ENCODE assay signal across 8 mouse cellular contexts in the genomic region with DNA sequence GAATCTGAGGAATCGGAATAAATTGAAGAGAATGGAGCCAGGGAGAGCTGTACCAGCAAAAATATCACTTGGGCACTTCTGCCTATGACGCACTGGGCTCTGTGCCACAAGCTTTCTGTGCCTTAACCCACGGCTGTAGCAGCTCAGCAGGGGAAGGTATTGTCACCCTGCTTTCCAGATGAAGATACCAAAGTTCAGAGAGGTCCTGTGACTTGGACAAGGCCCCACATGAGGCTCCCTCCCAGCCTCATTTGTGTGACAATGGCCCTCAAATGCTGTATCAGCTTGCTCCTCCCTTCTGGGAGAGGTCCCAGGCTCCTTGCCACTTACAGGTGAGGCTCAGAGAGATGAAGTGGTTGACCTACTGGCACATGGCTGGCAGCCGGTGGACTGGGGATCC. TPM values are rescaled to one million over a fixed set of nuclear protein-coding genes. Genes with fewer than 3 reads are reported as not detected.
A peak's percentile ranks its signal among the peaks of the same experiment; 100 is the strongest.
DNase-seq lines count a peak whose midpoint lies in the region; ATAC-seq and TF ChIP-seq lines count a peak whose summit lies in the region.

No protein-coding gene starts in this region.

- H3K27me3 ChIP-seq in erythroblast, embryonic 14.5 days (ENCODE audit: control insufficient read depth) = peaks cover 18% of the 10 kb centered on the region
- no peaks in the 10 kb centered on the region for H3K27me3 ChIP-seq in MEL (ENCODE audit: control insufficient read depth in 1 of 2, insufficient read depth in 2 of 2, low read length in 2 of 2)
- H3K27me3 ChIP-seq in heart, embryonic 14.5 days (ENCODE audit: control insufficient read depth, insufficient read depth, low read length) = no peaks in the 10 kb centered on the region
- H3K27me3 ChIP-seq in limb, embryonic 12.5 days = peaks cover 5% of the 10 kb centered on the region; the same call in 1 of the 2 replicates
- H3K27me3 ChIP-seq in neural tube, embryonic 15.5 days (replicated peaks) = peaks cover 6% of the 10 kb centered on the region; the same call in 1 of the 2 replicates

- peak overlapping the region; percentile 85 for H3K4me3 ChIP-seq in erythroblast, embryonic 14.5 days (replicated peaks)
- H3K4me3 ChIP-seq in MEL (ENCODE audit: control insufficient read depth in 1 of 2, insufficient read depth in 1 of 2, low read depth in 2 of 2, low read length in 2 of 2) = no peak overlapping the region
- no peak overlapping the region; a peak in 1 of 4 replicates for H3K4me3 ChIP-seq in heart, embryonic 14.5 days (ENCODE audit: control insufficient read depth in 1 of 2, insufficient read depth in 1 of 2, low read depth in 1 of 2, low read length in 2 of 2)
- H3K4me3 ChIP-seq in limb, embryonic 12.5 days (replicated peaks) = peak overlapping the region; percentile 84
- no peak overlapping the region for H3K4me3 ChIP-seq in neural tube, embryonic 15.5 days (replicated peaks)

- 44% methylated on average over 4 of the region's 4 CpGs for WGBS in heart, embryonic 14.5 days
- 46% methylated on average over 4 of the region's 4 CpGs for WGBS in limb, embryonic 12.5 days
- WGBS in neural tube, embryonic 15.5 days = 29% methylated on average over 4 of the region's 4 CpGs

- H3K27ac ChIP-seq in MEL (ENCODE audit: control insufficient read depth, low read depth, low read length) = 0 out of 2 replicates have a peak overlapping the region, but pooled peaks have one; percentile 5
- H3K27ac ChIP-seq in heart, embryonic 14.5 days (replicated peaks in 1 of 2; ENCODE audit: control insufficient read depth in 1 of 2, insufficient read depth in 1 of 2, low read depth in 2 of 2, low read length in 2 of 2) = no peak overlapping the region
- no peak overlapping the region for H3K27ac ChIP-seq in limb, embryonic 12.5 days
- H3K27ac ChIP-seq in neural tube, embryonic 15.5 days (replicated peaks) = no peak overlapping the region; the same call in 1 of the 2 replicates

- H3K4me1 ChIP-seq in erythroblast, embryonic 14.5 days (ENCODE audit: control insufficient read depth) = peaks cover 81% of the 10 kb centered on the region
- H3K4me1 ChIP-seq in MEL (ENCODE audit: control insufficient read depth in 1 of 2, insufficient read depth in 2 of 2, low read length in 2 of 2) = peaks cover 11 to 31% of the 10 kb centered on the region in 2 experiments
- H3K4me1 ChIP-seq in heart, embryonic 14.5 days (ENCODE audit: control insufficient read depth in 2 of 2, insufficient read depth in 2 of 2, low read length in 2 of 2) = peaks cover 21 to 24% of the 10 kb centered on the region in 2 experiments
- peaks cover 32% of the 10 kb centered on the region for H3K4me1 ChIP-seq in limb, embryonic 12.5 days (replicated peaks)
- H3K4me1 ChIP-seq in neural tube, embryonic 15.5 days = peaks cover 36% of the 10 kb centered on the region

- no peak for TF ChIP-seq POLR2A in MEL (IDR thresholded peaks at IDR 0.05; ENCODE audit: control insufficient read depth in 1 of 2, insufficient read depth in 1 of 2, low read depth in 1 of 2, low read length in 2 of 2, poor library complexity in 1 of 2)

- H3K79me2 ChIP-seq in MEL (ENCODE audit: control insufficient read depth, insufficient read depth, low read length, poor library complexity) = peaks cover 7% of the 10 kb centered on the region

- H3K9me3 ChIP-seq in erythroblast, embryonic 14.5 days (ENCODE audit: control insufficient read depth, low read length) = peaks cover 6% of the 10 kb centered on the region
- H3K9me3 ChIP-seq in MEL (replicated peaks; ENCODE audit: insufficient read depth, low read length) = no peaks in the 10 kb centered on the region
- no peaks in the 10 kb centered on the region for H3K9me3 ChIP-seq in heart, embryonic 14.5 days (ENCODE audit: control insufficient read depth, low read length)
- H3K9me3 ChIP-seq in limb, embryonic 12.5 days = no peaks in the 10 kb centered on the region
- no peaks in the 10 kb centered on the region for H3K9me3 ChIP-seq in neural tube, embryonic 15.5 days (replicated peaks)

- H3K36me3 ChIP-seq in erythroblast, embryonic 14.5 days (ENCODE audit: control insufficient read depth) = peaks cover 44% of the 10 kb centered on the region
- H3K36me3 ChIP-seq in MEL (ENCODE audit: control insufficient read depth in 1 of 2, insufficient read depth in 2 of 2, low read length in 2 of 2) = peaks cover 0 to 20% of the 10 kb centered on the region in 2 experiments; a peak in 2 of 4 replicates
- no peaks in the 10 kb centered on the region for H3K36me3 ChIP-seq in heart, embryonic 14.5 days (ENCODE audit: control insufficient read depth, insufficient read depth, low read length)
- peaks cover 18% of the 10 kb centered on the region; the same call in 1 of the 2 replicates for H3K36me3 ChIP-seq in limb, embryonic 12.5 days
- H3K36me3 ChIP-seq in neural tube, embryonic 15.5 days = no peaks in the 10 kb centered on the region

- ATAC-seq in erythroblast, adult 5-6 weeks (replicated peaks; ENCODE audit: low FRiP score, poor library complexity, severe bottlenecking) = no peak
- no peak for ATAC-seq in heart, embryonic 14.5 days (ENCODE audit: insufficient number of reproducible peaks, insufficient read depth, low FRiP score, low read depth)
- ATAC-seq in limb, embryonic 12.5 days (ENCODE audit: insufficient number of reproducible peaks, insufficient read depth, low FRiP score, low TSS enrichment, low read depth) = no peak
- no peak for ATAC-seq in neural tube, embryonic 15.5 days (ENCODE audit: low FRiP score)

- no peak for TF ChIP-seq RAD21 in MEL (IDR thresholded peaks at IDR 0.05; ENCODE audit: low read depth, low read length)

- no peak for TF ChIP-seq EP300 in MEL (IDR thresholded peaks at IDR 0.05; ENCODE audit: low read depth in 1 of 2, low read length in 2 of 2)

- peak; percentile 52 for DNase-seq in MEL (ENCODE audit: low read depth, low spot score)
- no peak for DNase-seq in ovary, postnatal 36 days (ENCODE audit: low spot score)
- no peak for DNase-seq in cerebellum, adult 9-10 months

- peak overlapping the region; percentile 81 for H3K4me2 ChIP-seq in heart, embryonic 14.5 days (ENCODE audit: low read length)
- peak overlapping the region; percentile 80 for H3K4me2 ChIP-seq in limb, embryonic 12.5 days
- H3K4me2 ChIP-seq in neural tube, embryonic 15.5 days = peak overlapping the region; percentile 91

- no peak for TF ChIP-seq CTCF in MEL (IDR thresholded peaks at IDR 0.05 in 2 of 3, conservative IDR thresholded peaks at IDR 0.05 in 1 of 3; ENCODE audit: control insufficient read depth in 1 of 3, insufficient read depth in 1 of 3, low read depth in 2 of 3, low read length in 3 of 3, poor library complexity in 1 of 3, severe bottlenecking in 1 of 3)

- H3K9ac ChIP-seq in MEL (ENCODE audit: control insufficient read depth, low read depth, low read length, poor library complexity, severe bottlenecking) = peak overlapping the region; percentile 19; the same call in 1 of the 2 replicates
- H3K9ac ChIP-seq in heart, embryonic 14.5 days (ENCODE audit: low read length) = peak overlapping the region; percentile 90; the same call in 1 of the 2 replicates
- no peak overlapping the region for H3K9ac ChIP-seq in limb, embryonic 12.5 days (replicated peaks)
- no peak overlapping the region for H3K9ac ChIP-seq in neural tube, embryonic 15.5 days (replicated peaks)

RNA-seq across cellular contexts. Expression of gene Plekhg5, which starts 15.8 kb away (rescaled TPM):
- polyA plus RNA-seq in erythroblast, embryonic 14.5 days (2012) = 9.9 and 10.0 TPM in 2 replicates
- total RNA-seq in erythroblast, adult 5-6 weeks (2015; ENCODE audit: low replicate concordance) = 0.42 TPM in 1 of 2 replicates, not detected in the other
- total RNA-seq in erythroblast, adult 5-6 weeks (2017; ENCODE audit: low replicate concordance) = 1.4 and 2.0 TPM in 2 replicates
- 9.6 and 10.8 TPM in 2 replicates for total RNA-seq in MEL (2012; rRNA removed)
- 10 to 100 TPM in 1 of 2 experiments, not detected in 1; 19.6 TPM for polyA plus RNA-seq in MEL (2012; ENCODE audit: insufficient read depth in 1 of 2, insufficient read length in 2 of 2, low read depth in 1 of 2, low replicate concordance in 2 of 2, missing spikeins in 1 of 2)
- polyA plus RNA-seq in heart, embryonic 14.5 days (2014; fragmentation: Nextera tagmentation; extraction: Ambion mirVana) = 8.5 and 8.6 TPM in 2 replicates
- polyA plus RNA-seq in limb, embryonic 12.5 days (2016; fragmentation: Nextera tagmentation; extraction: Ambion mirVana) = 17.4 and 17.7 TPM in 2 replicates
- polyA plus RNA-seq in neural tube, embryonic 15.5 days (2015; fragmentation: Nextera tagmentation; extraction: Ambion mirVana) = 13.5 and 13.6 TPM in 2 replicates

RNA-seq across cellular contexts. Expression of gene Tnfrsf25, which starts 27.6 kb away (rescaled TPM):
- 0.37 and 0.81 TPM in 2 replicates for polyA plus RNA-seq in erythroblast, embryonic 14.5 days (2012)
- total RNA-seq in erythroblast, adult 5-6 weeks (2015; ENCODE audit: low replicate concordance) = not detected in 2 replicates
- total RNA-seq in erythroblast, adult 5-6 weeks (2017; ENCODE audit: low replicate concordance) = not detected in 2 replicates
- 0.49 and 1.1 TPM in 2 replicates for total RNA-seq in MEL (2012; rRNA removed)
- under 1 TPM in 1 of 2 experiments, not detected in 1; 0.97 TPM for polyA plus RNA-seq in MEL (2012; ENCODE audit: insufficient read depth in 1 of 2, insufficient read length in 2 of 2, low read depth in 1 of 2, low replicate concordance in 2 of 2, missing spikeins in 1 of 2)
- polyA plus RNA-seq in heart, embryonic 14.5 days (2014; fragmentation: Nextera tagmentation; extraction: Ambion mirVana) = 0.34 and 0.43 TPM in 2 replicates
- polyA plus RNA-seq in limb, embryonic 12.5 days (2016; fragmentation: Nextera tagmentation; extraction: Ambion mirVana) = 0.96 and 1.9 TPM in 2 replicates
- 1.2 and 2.4 TPM in 2 replicates for polyA plus RNA-seq in neural tube, embryonic 15.5 days (2015; fragmentation: Nextera tagmentation; extraction: Ambion mirVana)

RNA-seq across cellular contexts. Expression of gene Nol9, which starts 49.0 kb away (rescaled TPM):
- polyA plus RNA-seq in erythroblast, embryonic 14.5 days (2012) = 0.72 and 0.87 TPM in 2 replicates
- 6.7 and 7.3 TPM in 2 replicates for total RNA-seq in erythroblast, adult 5-6 weeks (2015; ENCODE audit: low replicate concordance)
- 3.9 and 6.3 TPM in 2 replicates for total RNA-seq in erythroblast, adult 5-6 weeks (2017; ENCODE audit: low replicate concordance)
- 75.1 and 80.9 TPM in 2 replicates for total RNA-seq in MEL (2012; rRNA removed)
- 100 to 1,000 TPM in 1 of 2 experiments, 10 to 100 TPM in 1; 80.3 to 114 TPM for polyA plus RNA-seq in MEL (2012; ENCODE audit: insufficient read depth in 1 of 2, insufficient read length in 2 of 2, low read depth in 1 of 2, low replicate concordance in 2 of 2, missing spikeins in 1 of 2)
- polyA plus RNA-seq in heart, embryonic 14.5 days (2014; fragmentation: Nextera tagmentation; extraction: Ambion mirVana) = 16.2 and 16.8 TPM in 2 replicates
- polyA plus RNA-seq in limb, embryonic 12.5 days (2016; fragmentation: Nextera tagmentation; extraction: Ambion mirVana) = 45.2 and 46.3 TPM in 2 replicates
- 26.0 and 26.4 TPM in 2 replicates for polyA plus RNA-seq in neural tube, embryonic 15.5 days (2015; fragmentation: Nextera tagmentation; extraction: Ambion mirVana)

RNA-seq across cellular contexts. Expression of gene Tas1r1, which starts 49.8 kb away (rescaled TPM):
- not detected in 2 replicates for polyA plus RNA-seq in erythroblast, embryonic 14.5 days (2012)
- 1.9 TPM in 1 of 2 replicates, not detected in the other for total RNA-seq in erythroblast, adult 5-6 weeks (2015; ENCODE audit: low replicate concordance)
- not detected in 2 replicates for total RNA-seq in erythroblast, adult 5-6 weeks (2017; ENCODE audit: low replicate concordance)
- total RNA-seq in MEL (2012; rRNA removed) = 0.12 TPM in 1 of 2 replicates, not detected in the other
- under 1 TPM in 1 of 2 experiments, not detected in 1; 0.21 TPM for polyA plus RNA-seq in MEL (2012; ENCODE audit: insufficient read depth in 1 of 2, insufficient read length in 2 of 2, low read depth in 1 of 2, low replicate concordance in 2 of 2, missing spikeins in 1 of 2)
- polyA plus RNA-seq in heart, embryonic 14.5 days (2014; fragmentation: Nextera tagmentation; extraction: Ambion mirVana) = 0.09 and 0.20 TPM in 2 replicates
- polyA plus RNA-seq in limb, embryonic 12.5 days (2016; fragmentation: Nextera tagmentation; extraction: Ambion mirVana) = 0.91 and 1.1 TPM in 2 replicates
- polyA plus RNA-seq in neural tube, embryonic 15.5 days (2015; fragmentation: Nextera tagmentation; extraction: Ambion mirVana) = 2.1 and 2.2 TPM in 2 replicates

Comparison
In these comparisons a context has a peak if more than half of its experiments do, and no peak if none do; other contexts are left out.
1. H3K4me3 ChIP-seq: peak in erythroblast, embryonic 14.5 days (single experiment) and limb, embryonic 12.5 days (single experiment); none in MEL (0 of 2), heart, embryonic 14.5 days (0 of 2) and neural tube, embryonic 15.5 days (single experiment).
2. H3K9ac ChIP-seq: peak in MEL (single experiment) and heart, embryonic 14.5 days (single experiment); none in limb, embryonic 12.5 days (single experiment) and neural tube, embryonic 15.5 days (single experiment).
3. Peak in every context shown above with its lines, with median percentiles within 50 percentile points of each other: H3K4me2 ChIP-seq.